Mouse (Mus musculus) central nervous system, embryonic 14 days (tissue): ENCODE data around the gene Gm3020. TPM values are rescaled to one million over a fixed set of nuclear protein-coding genes. Genes with fewer than 3 reads are reported as not detected.

Experiments used
- polyA plus RNA-seq: library from polyadenylated mRNA; depleted of rRNA; stranded (reverse); fragments of >200 nt; gene quantifications from 2 replicates; pipeline ENCODE4 v1.2.3, GENCODE M21; 2012; rRNA removed

The Gm3020 gene
- 5.5 and 6.4 TPM in 2 replicates for polyA plus RNA-seq

GRCm38 (mm10) chr14:3651730-3652129, at the start of gene Gm3020:
Gm3020 (plus strand) TSS chr14:3652030.

GRCm38 (mm10) chr14:3634212-3634611, 17.6 kb upstream of the Gm3020 start, which contains the start of gene Gm3012:
Gm3012 (plus strand) TSS chr14:3634512.

GRCm38 (mm10) chr14:3688483-3688882, 36.7 kb downstream of the Gm3020 start, which contains the start of gene Gm3043:
Gm3043 (plus strand) TSS chr14:3688783.

Other genes starting within 250 kb of the Gm3020 start
- gene Gm10409, start 239.4 kb upstream of the Gm3020 start, polyA plus RNA-seq: 5.5 and 6.4 TPM in 2 replicates
- gene Gm3005, start 223.9 kb upstream of the Gm3020 start, polyA plus RNA-seq: 8.5 and 8.7 TPM in 2 replicates
- gene Gm10408, start 202.7 kb upstream of the Gm3020 start, polyA plus RNA-seq: 0.05 TPM in 1 of 2 replicates, not detected in the other
- not detected in 2 replicates for gene Gm3012, start 17.5 kb upstream of the Gm3020 start, polyA plus RNA-seq
- gene Gm3043, start 36.8 kb downstream of the Gm3020 start, polyA plus RNA-seq: not detected in 2 replicates
- gene Gm3002, start 158.0 kb downstream of the Gm3020 start, polyA plus RNA-seq: 5.3 and 6.8 TPM in 2 replicates
- not detected in 2 replicates for gene Gm3033, start 194.2 kb downstream of the Gm3020 start, polyA plus RNA-seq
- gene Gm2916, start 232.1 kb downstream of the Gm3020 start, polyA plus RNA-seq: 0.06 TPM in 2 replicates